Mouse (Mus musculus) heart, embryonic 12.5 days (tissue): ENCODE data around the gene Fyb. TPM values are rescaled to one million over a fixed set of nuclear protein-coding genes. Genes with fewer than 3 reads are reported as not detected.

Experiments
- ATAC-seq: fragments of 200-750 bp; cut with Nextera tagmentation; 2 replicates; pipeline ENCODE4 v1.8.0; 2017; ENCODE audit warnings: moderate TSS enrichment, moderate library complexity; ENCODE audit not compliant: insufficient number of reproducible peaks, low FRiP score
- H3K27ac ChIP-seq: fragments of 300-500 bp; sonication (generic); 2 replicates; pipeline ENCODE4 v1.5.1; 2016; ENCODE audit warnings: mild to moderate bottlenecking, moderate library complexity; ENCODE audit not compliant: poor library complexity, severe bottlenecking
- H3K27me3 ChIP-seq: fragments of 300-500 bp; sonication (generic); replicated peaks from 2 replicates; pipeline ENCODE4 v1.6.1; 2016; ENCODE audit warnings: mild to moderate bottlenecking, moderate library complexity
- H3K36me3 ChIP-seq: fragments of 300-500 bp; sonication (generic); 2 replicates; pipeline ENCODE4 v1.6.1; 2016; ENCODE audit warnings: mild to moderate bottlenecking, moderate library complexity
- H3K4me1 ChIP-seq: fragments of 300-500 bp; sonication (generic); replicated peaks from 2 replicates; pipeline ENCODE4 v1.6.1; 2016; ENCODE audit warnings: mild to moderate bottlenecking
- H3K4me2 ChIP-seq: fragments of 300-500 bp; sonication (generic); 2 replicates; pipeline ENCODE4 v1.6.1; 2016; ENCODE audit warnings: mild to moderate bottlenecking, moderate library complexity
- H3K4me3 ChIP-seq: fragments of 300-500 bp; sonication (generic); 2 replicates; pipeline ENCODE4 v1.5.1; 2016; ENCODE audit warnings: mild to moderate bottlenecking
- H3K9ac ChIP-seq: fragments of 300-500 bp; sonication (generic); 2 replicates; pipeline ENCODE4 v1.6.1; 2016; ENCODE audit warnings: mild to moderate bottlenecking, moderate library complexity
- H3K9me3 ChIP-seq: fragments of 300-500 bp; sonication (generic); replicated peaks from 2 replicates; pipeline ENCODE4 v1.6.1; 2016; ENCODE audit warnings: mild to moderate bottlenecking, moderate library complexity
- WGBS: fragments of 180-500 bp; shearing (Covaris S2); methylation state at CpG from one replicate; pipeline ENCODE4 v1.1.7; 2016; 5-methylcytosine and 5-hydroxymethylcytosine counted together
- polyA plus RNA-seq: library from polyadenylated mRNA; unstranded; fragments of >200 nt; fragmentation: Nextera tagmentation; extraction: Ambion mirVana; gene quantifications from 2 replicates; pipeline ENCODE4 v1.2.1, GENCODE M21; 2016

Fyb gene
- polyA plus RNA-seq, 1 experiment from 2014 or later, result 4.3 TPM

DNA sequence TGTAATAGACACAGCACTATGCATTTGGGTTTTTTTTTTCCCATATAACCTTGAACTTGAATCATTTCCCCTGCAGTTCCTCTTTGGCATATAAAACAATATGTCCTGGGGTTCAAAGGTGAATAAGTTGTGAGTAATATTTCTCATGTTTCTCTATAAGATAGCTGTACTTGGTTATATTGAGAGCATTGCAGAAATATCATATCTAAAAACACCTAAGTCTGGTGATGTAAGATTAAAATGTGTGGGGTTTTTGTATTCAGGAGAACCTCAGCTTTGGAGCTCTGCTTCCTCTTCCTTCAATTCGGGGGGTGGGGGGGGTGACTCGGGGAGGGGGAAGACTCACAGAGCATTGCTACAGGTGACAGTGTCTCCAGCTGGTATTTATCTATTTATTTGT, 40.0 kb downstream of the Fyb start:
- ATAC-seq, result no peak
- 76% methylated on average over 2 of the region's 2 CpGs for WGBS
- H3K27me3 ChIP-seq, result no peaks in the 10 kb centered on the region
- H3K4me1 ChIP-seq, result peaks cover 16% of the 10 kb centered on the region
- H3K27ac ChIP-seq, result no peak overlapping the region
- H3K36me3 ChIP-seq, result no peaks in the 10 kb centered on the region
- H3K9me3 ChIP-seq, result peaks cover 2% of the 10 kb centered on the region; the same call in 1 of the 2 replicates
- H3K9ac ChIP-seq, result no peak overlapping the region
- no peak overlapping the region for H3K4me3 ChIP-seq
- H3K4me2 ChIP-seq, result no peak overlapping the region

DNA sequence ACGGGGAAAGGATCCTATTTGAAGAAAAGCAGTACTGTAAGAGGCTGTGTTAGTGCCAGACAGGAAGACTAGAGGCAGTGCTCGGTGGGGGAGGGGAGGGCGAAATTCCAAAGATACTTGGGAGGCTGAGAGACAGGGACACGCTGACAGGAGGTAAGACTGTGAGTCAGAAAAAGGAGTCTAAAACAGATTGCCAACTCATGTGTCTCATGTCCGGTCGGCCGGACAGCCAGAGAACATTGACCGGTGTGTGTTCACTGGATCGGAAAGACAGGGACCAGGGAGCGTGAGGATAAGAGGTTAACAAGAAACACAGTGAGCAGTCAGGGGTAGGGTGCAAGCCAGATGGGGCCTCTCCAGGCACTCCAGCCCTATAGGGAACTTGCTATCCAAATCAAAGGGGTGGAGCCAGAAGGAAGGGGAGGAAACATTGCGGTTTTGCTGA, 42.3 kb downstream of the Fyb start:
- Histone ChIP-seq H3K9ac (peak overlapping the region; percentile 56; the same call in 1 of the 2 replicates), H3K4me3 (peak overlapping the region; percentile 41), H3K4me1 (peaks cover 20% of the 10 kb centered on the region), H3K4me2 (peak overlapping the region; percentile 68), H3K27me3 (no peaks in the 10 kb centered on the region), H3K9me3 (peaks cover 2% of the 10 kb centered on the region; the same call in 1 of the 2 replicates), H3K27ac (peak overlapping the region; percentile 89), H3K36me3 (no peaks in the 10 kb centered on the region)
- peak; percentile 90 for ATAC-seq
- WGBS, result 3% methylated on average over 11 of the region's 11 CpGs

DNA sequence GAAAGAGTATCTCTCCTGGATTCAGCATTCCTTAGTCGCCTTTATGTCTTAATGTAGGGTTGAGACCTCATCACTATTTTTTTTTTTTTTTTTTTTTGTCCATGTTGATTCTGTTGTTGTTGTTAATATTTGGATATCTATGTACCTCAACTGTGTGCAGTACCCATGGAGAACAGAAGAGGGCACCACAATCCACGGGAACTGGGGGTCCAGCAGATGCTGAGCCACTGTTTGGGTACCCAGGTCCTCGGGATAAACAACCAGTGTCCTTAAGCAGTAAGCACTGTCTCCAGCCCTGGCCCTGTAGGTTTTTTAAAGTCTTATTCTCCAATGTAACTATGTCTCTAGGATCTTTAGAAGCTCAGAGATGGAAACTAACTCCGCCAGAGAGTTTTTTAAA, 43.2 kb downstream of the Fyb start:
- Histone ChIP-seq H3K4me3 (no peak overlapping the region), H3K27ac (no peak overlapping the region), H3K36me3 (no peaks in the 10 kb centered on the region), H3K9me3 (peaks cover 2% of the 10 kb centered on the region; the same call in 1 of the 2 replicates), H3K9ac (no peak overlapping the region), H3K27me3 (no peaks in the 10 kb centered on the region), H3K4me1 (peaks cover 20% of the 10 kb centered on the region), H3K4me2 (no peak overlapping the region)
- ATAC-seq, result no peak
- WGBS, result 90% methylated on average over 4 of the region's 4 CpGs

DNA sequence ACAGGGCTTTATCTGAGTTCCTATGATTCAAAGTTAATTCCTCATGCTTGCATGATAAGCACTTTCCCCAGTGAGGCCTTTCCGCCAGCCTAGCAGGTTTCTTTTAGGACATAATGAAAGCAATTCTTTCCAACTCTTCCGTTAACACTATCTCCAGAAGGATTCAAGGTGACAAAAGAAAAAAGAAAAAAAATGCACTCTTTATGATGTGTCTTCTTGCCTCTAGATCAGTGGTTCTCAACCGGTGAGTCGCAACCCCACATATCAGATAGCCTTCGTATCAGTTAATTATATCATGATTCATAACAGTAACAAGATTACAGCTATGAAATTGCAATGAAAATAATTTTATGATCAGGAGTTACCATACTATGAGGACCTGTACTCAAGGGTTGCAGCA, 45.3 kb downstream of the Fyb start:
- Histone ChIP-seq H3K27ac (no peak overlapping the region), H3K27me3 (no peaks in the 10 kb centered on the region)
- WGBS, result 71% methylated on average over 5 of the region's 5 CpGs

DNA sequence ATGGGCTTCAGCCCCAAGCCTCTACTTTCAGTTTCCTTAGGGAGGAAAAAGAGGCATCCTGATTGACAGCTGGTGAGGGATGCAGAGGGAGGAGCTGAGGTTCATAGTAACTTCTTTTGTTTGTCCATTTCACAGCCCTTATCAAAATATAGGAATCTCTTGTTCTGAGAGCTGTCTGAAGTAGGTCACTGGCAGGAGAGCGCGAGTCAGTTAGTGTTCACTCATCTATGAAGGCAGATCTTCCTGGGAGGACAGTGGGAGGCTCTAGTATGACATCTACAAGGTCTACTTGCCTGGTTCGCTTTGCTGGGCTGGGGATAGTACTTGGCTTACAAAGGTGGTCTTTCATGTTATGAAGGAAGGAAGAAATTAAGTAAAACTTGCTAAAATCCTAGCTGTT, 46.0 kb downstream of the Fyb start:
- 74% methylated on average over 3 of the region's 3 CpGs for WGBS
- H3K27ac ChIP-seq, result no peak overlapping the region

More for the DNA sequence above, 45.3 kb downstream of the Fyb start:
- no peak for ATAC-seq
- no peaks in the 10 kb centered on the region for H3K36me3 ChIP-seq
- peaks cover 2% of the 10 kb centered on the region; the same call in 1 of the 2 replicates for H3K9me3 ChIP-seq
- H3K9ac ChIP-seq, result no peak overlapping the region
- H3K4me2 ChIP-seq, result no peak overlapping the region
- peaks cover 20% of the 10 kb centered on the region for H3K4me1 ChIP-seq
- H3K4me3 ChIP-seq, result no peak overlapping the region

DNA sequence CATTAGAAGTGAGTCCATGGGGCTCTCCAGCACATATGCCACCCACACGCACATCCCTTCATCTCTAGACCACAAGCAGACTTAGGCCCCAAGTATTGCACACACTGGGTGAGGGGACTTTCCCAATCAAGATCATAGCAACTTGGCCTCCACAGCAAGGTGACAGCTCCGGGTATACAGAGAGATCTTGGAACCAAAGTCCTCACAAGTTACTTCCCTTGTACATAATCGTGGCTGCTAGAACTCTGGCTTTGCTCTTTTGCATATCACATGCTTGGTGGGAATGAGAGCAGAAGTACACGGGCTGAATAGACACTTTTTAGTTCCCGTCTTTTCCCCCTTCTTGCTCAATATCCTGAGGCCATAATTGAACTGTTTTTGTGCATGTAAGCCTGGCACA, 46.4 kb downstream of the Fyb start:
- H3K36me3 ChIP-seq, result no peaks in the 10 kb centered on the region
- H3K27ac ChIP-seq, result no peak overlapping the region
- no peak for ATAC-seq
- H3K27me3 ChIP-seq, result no peaks in the 10 kb centered on the region
- H3K4me3 ChIP-seq, result no peak overlapping the region
- H3K9me3 ChIP-seq, result peaks cover 2% of the 10 kb centered on the region; the same call in 1 of the 2 replicates
- peaks cover 21% of the 10 kb centered on the region for H3K4me1 ChIP-seq
- H3K4me2 ChIP-seq, result no peak overlapping the region
- no peak overlapping the region for H3K9ac ChIP-seq
- WGBS, result 68% methylated on average over 5 of the region's 5 CpGs

More for the DNA sequence above, 46.0 kb downstream of the Fyb start:
- Histone ChIP-seq H3K9me3 (peaks cover 2% of the 10 kb centered on the region; the same call in 1 of the 2 replicates), H3K36me3 (no peaks in the 10 kb centered on the region), H3K9ac (no peak overlapping the region), H3K27me3 (no peaks in the 10 kb centered on the region), H3K4me2 (no peak overlapping the region), H3K4me1 (peaks cover 20% of the 10 kb centered on the region), H3K4me3 (no peak overlapping the region)
- no peak for ATAC-seq

DNA sequence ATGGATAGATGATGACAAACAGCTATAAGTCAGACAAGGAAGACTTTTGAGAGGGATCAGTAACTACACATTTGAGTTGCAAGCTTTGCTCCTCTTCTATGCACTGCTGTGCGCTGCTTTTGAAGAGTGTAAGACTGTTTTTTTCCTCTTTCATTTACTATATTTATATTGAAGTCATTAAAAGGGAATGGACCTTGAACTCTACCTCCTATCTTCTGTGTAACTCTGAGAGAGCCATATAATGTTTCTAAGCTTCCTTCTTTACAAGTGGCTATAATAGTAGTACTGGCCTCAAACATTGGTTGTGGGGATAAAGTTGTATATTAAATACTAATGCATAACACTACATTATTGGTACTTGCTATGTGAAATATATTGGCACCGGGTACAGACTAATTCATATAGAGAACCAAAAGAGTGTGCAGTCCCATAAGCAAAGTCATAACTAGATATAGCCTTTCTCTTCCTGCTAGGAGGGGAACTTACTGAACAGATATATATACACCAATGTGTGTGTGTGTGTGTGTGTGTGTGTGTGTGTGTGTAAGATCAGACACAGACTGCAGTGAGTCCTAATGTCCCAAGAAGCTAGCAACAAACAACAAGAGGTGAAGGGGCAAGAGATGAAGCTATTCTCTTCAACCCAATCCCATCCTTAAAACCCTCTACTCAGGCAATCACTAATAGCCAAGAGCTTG, 47.7 kb downstream of the Fyb start:
- H3K4me3 ChIP-seq, result no peak overlapping the region
- no peaks in the 10 kb centered on the region for H3K27me3 ChIP-seq
- H3K9ac ChIP-seq, result no peak overlapping the region
- no peak overlapping the region for H3K27ac ChIP-seq
- peaks cover 2% of the 10 kb centered on the region; the same call in 1 of the 2 replicates for H3K9me3 ChIP-seq
- H3K36me3 ChIP-seq, result no peaks in the 10 kb centered on the region
- H3K4me2 ChIP-seq, result no peak overlapping the region
- WGBS, result 90% methylated on average over 2 of the region's 2 CpGs
- peaks cover 18% of the 10 kb centered on the region for H3K4me1 ChIP-seq
- no peak for ATAC-seq

DNA sequence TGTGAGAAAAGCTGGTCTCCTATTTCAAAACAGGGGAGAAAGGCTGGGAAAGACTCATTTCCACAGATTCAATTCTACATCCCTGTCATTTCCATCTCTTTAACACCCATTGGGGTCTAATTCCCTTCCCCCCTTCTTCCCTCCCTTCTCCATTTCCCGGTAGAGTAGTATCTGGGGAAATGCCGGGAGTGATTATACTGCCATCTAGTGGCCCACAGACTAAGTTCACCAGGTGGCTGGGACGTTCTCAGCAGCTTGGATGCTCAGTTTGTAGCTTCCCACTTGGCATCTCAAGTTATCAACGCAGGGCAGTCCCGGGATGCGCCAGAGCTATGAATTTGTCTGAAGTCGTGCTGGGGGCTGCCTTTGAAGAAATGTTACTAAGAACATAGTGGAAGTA, 48.2 kb downstream of the Fyb start:
- H3K4me3 ChIP-seq, result no peak overlapping the region
- no peak overlapping the region for H3K4me2 ChIP-seq
- H3K27ac ChIP-seq, result no peak overlapping the region
- no peaks in the 10 kb centered on the region for H3K27me3 ChIP-seq
- H3K9ac ChIP-seq, result no peak overlapping the region
- H3K36me3 ChIP-seq, result no peaks in the 10 kb centered on the region
- H3K9me3 ChIP-seq, result peaks cover 1% of the 10 kb centered on the region; the same call in 1 of the 2 replicates
- ATAC-seq, result no peak
- 6% methylated on average over 7 of the region's 7 CpGs for WGBS
- H3K4me1 ChIP-seq, result peaks cover 18% of the 10 kb centered on the region

DNA sequence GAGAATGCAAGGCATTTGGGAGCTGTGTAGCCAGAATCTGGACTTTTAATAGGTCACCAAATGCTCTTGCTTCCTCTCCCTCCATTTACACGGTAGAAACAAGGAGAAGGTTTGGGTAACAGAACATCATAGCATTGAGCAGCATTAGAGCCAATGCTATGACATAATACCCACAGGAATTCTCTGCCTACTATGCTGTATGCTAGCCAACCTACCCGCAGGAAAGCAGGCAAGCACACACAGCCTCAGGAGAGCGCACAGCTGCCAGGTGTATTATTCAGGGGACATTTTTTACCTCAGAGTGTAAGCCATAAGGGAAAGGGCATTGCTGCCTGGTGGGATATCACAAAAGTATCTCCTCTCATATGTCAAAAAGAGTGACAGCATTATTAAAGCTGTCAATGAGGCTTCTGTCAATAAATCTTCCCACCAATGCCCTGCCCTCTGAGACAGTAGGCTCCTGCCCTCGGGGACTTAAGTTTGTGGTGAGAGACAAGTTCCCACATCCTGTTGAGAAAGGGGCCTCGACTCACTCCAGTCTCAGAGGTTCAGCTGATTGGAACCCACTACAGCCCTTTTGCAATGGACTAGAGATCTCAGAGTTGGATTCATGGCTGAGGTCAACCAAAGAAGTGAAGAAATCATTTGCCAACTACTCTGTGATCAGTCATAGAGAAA, 51.8 kb downstream of the Fyb start:
- peaks cover 5% of the 10 kb centered on the region for H3K4me1 ChIP-seq
- 39% methylated on average over 5 of the region's 5 CpGs for WGBS
- no peak overlapping the region for H3K9ac ChIP-seq
- H3K4me3 ChIP-seq, result no peak overlapping the region
- no peak for ATAC-seq
- H3K27me3 ChIP-seq, result no peaks in the 10 kb centered on the region
- H3K4me2 ChIP-seq, result no peak overlapping the region
- no peak overlapping the region for H3K27ac ChIP-seq
- no peaks in the 10 kb centered on the region for H3K9me3 ChIP-seq
- H3K36me3 ChIP-seq, result no peaks in the 10 kb centered on the region

DNA sequence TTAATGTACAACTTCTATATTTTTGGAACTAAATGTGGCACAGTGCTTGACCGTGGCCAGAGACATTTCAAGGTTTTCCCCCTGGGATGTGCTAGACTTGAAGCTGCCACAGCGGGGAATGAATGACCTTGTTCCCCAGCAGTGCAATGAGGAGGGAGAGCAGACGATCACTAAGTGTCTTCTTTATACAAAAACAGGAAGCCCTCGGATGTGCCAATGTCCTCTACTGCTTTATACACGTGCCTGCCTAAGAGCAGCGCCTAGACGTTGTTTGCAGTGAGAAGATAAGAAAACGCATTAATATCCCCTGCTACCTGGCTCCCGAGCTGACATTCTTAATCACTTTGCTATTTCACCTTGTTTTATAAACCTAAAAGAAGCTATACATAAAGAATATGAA, 55.3 kb downstream of the Fyb start:
- no peak for ATAC-seq
- Histone ChIP-seq H3K27me3 (no peaks in the 10 kb centered on the region), H3K4me3 (no peak overlapping the region), H3K9me3 (no peaks in the 10 kb centered on the region), H3K36me3 (no peaks in the 10 kb centered on the region), H3K9ac (no peak overlapping the region), H3K4me2 (no peak overlapping the region), H3K27ac (no peak overlapping the region), H3K4me1 (peaks cover 5% of the 10 kb centered on the region)
- WGBS, result 48% methylated on average over 9 of the region's 9 CpGs

DNA sequence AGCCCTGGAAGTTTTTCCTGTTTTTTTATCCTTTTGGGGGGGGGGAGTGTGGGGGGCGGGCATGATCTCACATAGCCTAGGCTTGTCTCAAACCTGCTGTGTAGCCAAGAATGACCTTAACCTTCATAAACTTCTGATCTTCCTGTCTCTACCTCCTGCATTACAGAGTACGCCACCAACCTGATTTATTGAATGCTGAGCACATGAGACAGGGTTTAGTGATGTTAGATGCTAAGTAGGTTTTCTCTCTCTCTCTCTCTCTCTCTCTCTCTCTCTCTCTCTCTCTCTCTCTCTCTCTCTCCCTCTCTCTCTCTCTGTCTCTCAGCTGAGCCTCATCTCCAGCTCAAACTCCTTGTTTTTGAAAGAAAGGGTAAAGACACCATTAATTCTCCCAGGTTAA, 56.0 kb downstream of the Fyb start:
- Histone ChIP-seq H3K4me3 (no peak overlapping the region), H3K27ac (no peak overlapping the region), H3K36me3 (no peaks in the 10 kb centered on the region), H3K4me1 (peaks cover 5% of the 10 kb centered on the region), H3K27me3 (no peaks in the 10 kb centered on the region), H3K4me2 (no peak overlapping the region), H3K9ac (no peak overlapping the region), H3K9me3 (no peaks in the 10 kb centered on the region)
- 77% methylated on average over 2 of the region's 2 CpGs for WGBS
- no peak for ATAC-seq
